Mouse (Mus musculus) kidney, adult 2 months (tissue): ENCODE results near the gene Ctu1.

Experiments used
- CTCF ChIP-seq: fragments of 200-500 bp; conservative IDR thresholded peaks from 2 replicates; pipeline ENCODE4 v1.5.1; 2011; ENCODE audit warnings: low read depth, mild to moderate bottlenecking, control low read depth, low read length, moderate library complexity, mixed read lengths; ENCODE audit not compliant: insufficient read depth, insufficient read length
- POLR2A ChIP-seq: fragments of 200-500 bp; IDR thresholded peaks from one replicate; pipeline ENCODE4 v1.6.1; 2011; ENCODE audit warnings: low read depth, low read length, control low read depth

- no peak for TF ChIP-seq POLR2A
- no peak for TF ChIP-seq CTCF
Observed at GRCm38 (mm10) chr7:43712917-43713316, 41.1 kb downstream of the Ctu1 start.
